Mouse (Mus musculus) C2C12 (cell line): ENCODE measurements around the gene Fryl.

Experiments
- CTCF ChIP-seq: IDR thresholded peaks from one replicate; pipeline ENCODE4 v1.5.1; 2011; ENCODE audit not compliant: control insufficient read depth, insufficient read depth, insufficient read length
- MYOG ChIP-seq: IDR thresholded peaks from one replicate; pipeline ENCODE4 v1.6.1; 2011; ENCODE audit not compliant: control insufficient read depth, insufficient read length; ENCODE audit errors: extremely low read depth
- USF1 ChIP-seq: IDR thresholded peaks from one replicate; pipeline ENCODE4 v1.6.1; 2011; ENCODE audit warnings: low read depth, mild to moderate bottlenecking, control low read depth, moderate library complexity

- TF ChIP-seq CTCF (no peak), USF1 (no peak), MYOG (no peak)
Measured at GRCm38 (mm10) chr5:73047651-73048245, 208.7 kb downstream of the Fryl start.
